Mouse (Mus musculus) neutrophil, adult 83 days (primary cell): ENCODE data around the gene Rnf146. TPM values are rescaled to one million over a fixed set of nuclear protein-coding genes. Genes with fewer than 3 reads are reported as not detected.

Experiments
- total RNA-seq, 2 experiments: library from RNA; stranded (reverse); gene quantifications; one replicate each; pipeline ENCODE4 v1.2.4; 2023

Gene Rnf146
- 10 to 100 TPM; 41.6 to 45.2 TPM for total RNA-seq

DNA sequence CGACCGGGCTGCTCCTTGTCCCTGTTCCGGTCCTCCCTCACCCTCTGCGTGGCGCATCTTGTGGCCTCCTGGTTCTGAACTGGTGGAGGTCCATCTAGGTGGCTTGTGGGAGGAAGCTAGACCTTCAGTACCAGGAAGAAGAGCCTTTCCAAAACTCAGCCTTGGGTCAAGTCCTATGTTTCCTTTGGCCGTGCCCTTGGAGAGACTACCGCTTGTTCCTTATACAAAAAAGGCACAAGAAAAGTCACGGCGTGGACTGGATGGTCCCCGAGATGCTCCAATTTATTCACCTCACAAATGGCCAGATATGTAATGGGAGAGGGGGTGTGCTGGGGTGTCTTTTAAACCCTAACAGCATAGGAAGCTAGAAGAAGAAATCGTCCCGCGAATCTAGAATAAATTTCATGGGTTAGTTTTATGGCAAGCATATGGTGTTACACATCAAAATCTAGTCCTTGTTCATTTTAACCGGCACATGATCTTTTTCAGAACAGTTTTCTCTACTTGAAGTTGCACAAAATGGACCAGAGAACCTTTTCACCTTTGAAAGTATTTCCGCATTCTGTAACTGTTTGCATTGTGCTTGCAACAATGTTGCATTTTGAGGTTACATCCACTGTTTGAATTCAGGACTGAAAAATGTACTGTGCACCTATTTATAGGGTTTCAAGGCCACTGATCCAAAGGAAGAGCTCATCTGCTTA is at the start of gene Rnf146:
TSS of gene Rnf146 (minus strand) at position 246 of the 704 bp plus-strand sequence.

DNA sequence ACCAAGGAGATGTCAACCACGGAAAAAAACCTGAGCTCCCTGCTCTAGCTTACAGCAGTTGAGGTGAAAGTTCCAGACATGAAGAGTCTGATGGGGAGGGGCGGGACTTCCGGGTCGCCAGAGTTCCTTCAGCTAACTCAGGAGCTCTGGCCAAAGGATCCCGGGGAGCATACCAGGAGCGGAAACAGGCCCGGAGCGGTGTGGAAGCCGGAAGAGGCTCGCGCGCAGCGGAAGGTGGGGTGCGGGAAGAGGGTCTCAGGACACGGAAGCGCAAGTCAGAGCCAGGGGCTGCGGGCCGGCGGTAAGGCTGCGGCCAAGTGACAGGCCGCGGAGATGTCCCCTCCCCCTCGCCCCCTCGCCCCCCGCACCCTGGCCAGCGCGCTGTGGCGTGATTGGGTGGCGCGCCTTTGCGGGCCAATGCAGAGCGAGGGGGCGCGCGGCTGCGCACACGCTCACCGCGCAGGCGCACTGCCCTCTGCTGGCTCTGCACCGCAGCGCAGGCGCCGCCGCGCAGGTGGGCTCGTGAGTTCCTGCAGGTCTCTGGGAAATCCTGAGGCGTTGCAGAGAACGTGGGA is 49.1 kb downstream of the Rnf146 start, which contains the start of gene Echdc1:
TSS of gene Echdc1 (plus strand) at position 103 of the 575 bp plus-strand sequence.

Other genes with a start within 250 kb of the Rnf146 start
- gene Soga3, start 218.6 kb downstream of the Rnf146 start, total RNA-seq: not detected
- gene Gm49353, start 163.5 kb downstream of the Rnf146 start, total RNA-seq: not detected
- not detected for gene 9330159F19Rik, start 150.8 kb downstream of the Rnf146 start, total RNA-seq
- 1 to 10 TPM; 2.9 to 3.5 TPM for gene Echdc1, start 49.3 kb downstream of the Rnf146 start, total RNA-seq
- gene Rspo3, start 173.4 kb upstream of the Rnf146 start, total RNA-seq: not detected